Mouse (Mus musculus) erythroblast, embryonic 14.5 days (primary cell): ENCODE data around the gene Abhd4. TPM values are rescaled to one million over a fixed set of nuclear protein-coding genes. Genes with fewer than 3 reads are reported as not detected.

Source experiments
- H3K27me3 ChIP-seq: 2 replicates; pipeline ENCODE4 v1.6.1; 2012; ENCODE audit warnings: inconsistent platforms; ENCODE audit not compliant: control insufficient read depth
- H3K36me3 ChIP-seq: 2 replicates; pipeline ENCODE4 v1.6.1; 2012; ENCODE audit warnings: mild to moderate bottlenecking, inconsistent platforms; ENCODE audit not compliant: control insufficient read depth
- H3K4me1 ChIP-seq: 2 replicates; pipeline ENCODE4 v1.6.1; 2012; ENCODE audit warnings: inconsistent platforms; ENCODE audit not compliant: control insufficient read depth
- H3K4me3 ChIP-seq: replicated peaks from 2 replicates; pipeline ENCODE3; 2012; ENCODE audit warnings: moderate library complexity, mild to moderate bottlenecking, inconsistent platforms
- H3K9me3 ChIP-seq: 2 replicates; pipeline ENCODE4 v1.6.1; 2012; ENCODE audit warnings: low read length, inconsistent platforms, mixed read lengths; ENCODE audit not compliant: control insufficient read depth
- GATA1 ChIP-seq: IDR thresholded peaks from 2 replicates; pipeline ENCODE4 v1.6.1; 2012; ENCODE audit warnings: low read length, inconsistent platforms, mixed read lengths
- TAL1 ChIP-seq: IDR thresholded peaks from 3 replicates; pipeline ENCODE4 v1.6.1; 2012; ENCODE audit warnings: low read length, inconsistent platforms, mixed read lengths
- polyA plus RNA-seq: library from polyadenylated mRNA; stranded (reverse); fragments of >175 nt; gene quantifications from 2 replicates; pipeline ENCODE4 v1.2.3, GENCODE M21; 2012

Gene Abhd4
- polyA plus RNA-seq, 1 experiment = 1.3 TPM

DNA sequence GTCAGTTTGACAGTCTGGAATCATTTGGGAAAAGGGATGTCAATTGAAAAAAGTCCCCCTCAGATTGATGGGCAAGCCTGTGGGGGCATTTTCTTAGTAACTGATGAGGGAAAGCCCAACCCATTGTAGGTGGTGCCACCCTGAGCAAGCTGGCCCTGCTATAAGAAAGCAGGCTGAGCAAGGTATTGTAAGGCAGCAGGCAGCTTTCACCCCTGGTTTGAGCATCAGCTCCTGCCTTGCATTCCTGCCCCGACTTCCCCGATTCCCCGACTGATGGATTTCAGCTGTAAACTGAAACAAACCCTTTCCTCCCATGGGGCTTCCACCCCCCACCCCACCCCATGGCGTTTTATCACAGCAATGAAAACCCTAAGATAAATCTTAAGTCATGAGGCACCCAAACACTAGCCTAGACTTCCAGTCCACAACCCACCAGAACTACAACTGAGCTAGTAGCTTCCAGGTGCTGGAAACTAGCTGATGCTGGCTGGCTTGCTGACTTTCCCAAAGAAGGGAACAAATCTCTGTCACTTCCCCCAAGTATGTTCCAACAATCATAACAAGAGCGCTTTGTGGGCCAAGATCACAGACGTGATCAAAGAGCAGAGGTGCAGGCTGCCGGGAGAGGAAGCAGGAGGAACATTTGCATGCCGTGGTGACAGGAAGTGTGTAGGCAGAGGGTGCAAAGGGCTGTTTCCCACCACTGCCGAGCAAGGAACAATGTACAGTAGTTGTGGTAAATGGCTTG is 21.0 kb upstream of the Abhd4 start:
- Histone ChIP-seq H3K9me3 (no peaks in the 10 kb centered on the region), H3K27me3 (no peaks in the 10 kb centered on the region; the same call in 1 of the 2 replicates), H3K4me3 (no peak overlapping the region), H3K4me1 (peaks cover 4% of the 10 kb centered on the region), H3K36me3 (peaks cover 31% of the 10 kb centered on the region)
- TF ChIP-seq GATA1 = no peak
- no peak for TF ChIP-seq TAL1

- no peak for TF ChIP-seq TAL1
- no peak for TF ChIP-seq GATA1
- Histone ChIP-seq H3K4me1 (0 out of 2 replicates have a peak, but pooled peaks cover 2% of the 10 kb centered on the region), H3K36me3 (peaks cover 34% of the 10 kb centered on the region), H3K27me3 (no peaks in the 10 kb centered on the region; the same call in 1 of the 2 replicates), H3K9me3 (no peaks in the 10 kb centered on the region), H3K4me3 (no peak overlapping the region)
These were observed 20.3 kb upstream of the Abhd4 start for GRCm38 (mm10) chr14:54233559-54234143.

DNA sequence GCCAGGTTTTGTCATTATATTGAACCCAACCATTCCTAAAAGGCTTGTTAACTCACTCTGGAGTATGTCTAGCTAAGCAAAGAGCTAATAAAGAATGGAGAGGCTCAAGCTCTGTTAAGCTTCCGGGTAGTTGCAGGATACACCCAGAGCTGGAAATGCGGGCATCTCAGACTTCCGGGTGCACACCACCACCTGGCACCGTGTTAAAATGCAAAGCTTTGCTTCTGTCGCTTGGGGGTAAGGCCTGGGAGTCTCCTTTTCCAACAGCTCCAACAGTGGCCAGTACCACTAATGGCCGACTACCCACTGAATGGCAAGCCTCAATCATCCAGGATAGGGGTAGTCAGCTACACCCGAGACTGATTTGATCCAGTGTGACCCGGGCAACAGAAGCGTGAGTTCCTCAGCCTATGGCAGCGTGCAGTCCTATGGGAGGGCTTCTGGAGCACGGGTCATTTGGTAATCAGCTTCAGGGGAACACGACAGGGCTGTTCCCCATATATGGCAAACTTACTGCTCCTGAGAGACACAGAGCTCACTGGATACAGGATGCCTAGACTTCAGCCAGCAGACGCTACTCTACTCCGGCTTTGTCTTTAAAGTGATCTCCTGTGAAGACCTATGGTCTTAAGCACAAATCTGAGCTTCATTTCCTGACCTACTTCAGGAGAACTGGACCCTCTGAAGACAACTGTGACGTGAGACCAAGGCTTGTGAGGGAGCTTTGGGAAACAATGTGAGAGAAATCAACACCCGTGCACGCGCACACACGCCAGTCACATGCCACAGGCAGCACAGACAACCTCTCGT is 19.6 kb upstream of the Abhd4 start:
- H3K27me3 ChIP-seq = no peaks in the 10 kb centered on the region; the same call in 1 of the 2 replicates
- H3K4me1 ChIP-seq = 0 out of 2 replicates have a peak, but pooled peaks cover 2% of the 10 kb centered on the region
- H3K36me3 ChIP-seq = peaks cover 42% of the 10 kb centered on the region
- H3K4me3 ChIP-seq = no peak overlapping the region
- no peaks in the 10 kb centered on the region for H3K9me3 ChIP-seq
- TF ChIP-seq TAL1 (no peak), GATA1 (no peak)

GRCm38 (mm10) chr14:54235825-54236540 is 18.0 kb upstream of the Abhd4 start:
- TF ChIP-seq GATA1 (no peak), TAL1 (no peak)
- H3K36me3 ChIP-seq = peaks cover 55% of the 10 kb centered on the region
- no peaks in the 10 kb centered on the region for H3K9me3 ChIP-seq
- no peaks in the 10 kb centered on the region; the same call in 1 of the 2 replicates for H3K27me3 ChIP-seq
- H3K4me3 ChIP-seq = no peak overlapping the region
- 0 out of 2 replicates have a peak, but pooled peaks cover 2% of the 10 kb centered on the region for H3K4me1 ChIP-seq

DNA sequence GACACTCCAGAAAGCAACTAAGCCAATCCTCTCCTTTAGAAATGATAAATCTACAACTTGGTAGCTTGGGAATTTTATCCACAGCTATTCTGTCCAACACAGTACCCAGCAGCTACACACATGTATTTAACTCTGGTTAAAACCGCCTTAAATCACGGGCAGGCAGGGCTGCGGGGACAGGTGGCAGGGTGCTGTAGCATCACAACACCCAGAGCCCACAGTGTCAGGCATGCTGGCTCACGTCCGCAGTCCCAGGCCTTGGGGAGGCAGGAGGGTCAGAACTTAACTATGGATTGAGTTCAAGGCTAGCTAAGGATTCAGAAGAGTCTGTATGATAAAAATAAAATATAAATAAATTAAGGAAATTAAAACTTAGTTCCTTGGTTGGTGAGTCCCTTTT is 17.1 kb upstream of the Abhd4 start:
- TF ChIP-seq GATA1 = no peak
- no peak for TF ChIP-seq TAL1
- H3K36me3 ChIP-seq = peaks cover 64% of the 10 kb centered on the region

DNA sequence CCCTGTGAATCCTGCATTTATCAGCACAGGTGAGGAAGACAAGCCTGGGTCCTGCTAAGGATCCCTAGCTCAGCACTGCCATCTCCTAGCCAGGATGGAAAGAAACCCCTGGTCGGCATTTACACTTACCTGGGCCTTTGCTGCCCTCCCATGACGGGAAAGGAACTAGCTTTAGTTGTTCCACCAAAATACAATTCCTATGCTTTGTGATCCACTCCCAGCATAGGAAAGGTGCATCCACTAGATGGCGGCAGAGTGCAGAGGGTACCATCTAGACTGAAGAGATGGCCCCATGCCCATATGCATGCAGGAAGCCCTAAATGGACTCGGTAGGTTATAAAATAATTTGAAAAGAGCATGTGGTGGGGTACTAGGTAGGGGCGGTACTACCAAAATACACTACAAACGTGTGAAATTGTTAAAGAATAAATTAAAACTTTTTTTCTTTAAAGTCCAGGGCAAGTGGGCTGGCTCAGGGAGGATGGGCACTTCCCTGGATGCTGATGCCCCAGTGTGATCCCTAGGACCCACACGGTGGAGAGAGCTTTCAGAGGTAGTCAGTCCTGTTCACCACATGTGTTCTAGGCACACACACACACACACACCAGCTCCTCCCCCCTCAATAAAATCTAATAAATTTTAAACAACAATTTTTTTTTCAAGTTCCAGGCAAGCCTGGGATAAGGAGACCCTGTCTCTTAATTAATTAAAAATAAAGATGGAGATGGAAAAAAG is 14.8 kb upstream of the Abhd4 start:
- TF ChIP-seq GATA1 (no peak), TAL1 (no peak)
- H3K4me1 ChIP-seq = peaks cover 2% of the 10 kb centered on the region; the same call in 1 of the 2 replicates
- H3K36me3 ChIP-seq = peaks cover 84% of the 10 kb centered on the region
- H3K4me3 ChIP-seq = no peak overlapping the region
- peaks cover 6% of the 10 kb centered on the region for H3K9me3 ChIP-seq
- H3K27me3 ChIP-seq = no peaks in the 10 kb centered on the region

More for the DNA sequence above, 17.1 kb upstream of the Abhd4 start:
- Histone ChIP-seq H3K27me3 (no peaks in the 10 kb centered on the region; the same call in 1 of the 2 replicates), H3K4me1 (0 out of 2 replicates have a peak, but pooled peaks cover 2% of the 10 kb centered on the region), H3K9me3 (peaks cover 3% of the 10 kb centered on the region), H3K4me3 (no peak overlapping the region)

GRCm38 (mm10) chr14:54240542-54240941 is 13.4 kb upstream of the Abhd4 start:
- peaks cover 2% of the 10 kb centered on the region; the same call in 1 of the 2 replicates for H3K4me1 ChIP-seq
- no peak overlapping the region for H3K4me3 ChIP-seq
- TF ChIP-seq GATA1 (no peak), TAL1 (no peak)
- no peaks in the 10 kb centered on the region for H3K27me3 ChIP-seq
- H3K9me3 ChIP-seq = peaks cover 6% of the 10 kb centered on the region
- H3K36me3 ChIP-seq = peaks cover 83% of the 10 kb centered on the region

DNA sequence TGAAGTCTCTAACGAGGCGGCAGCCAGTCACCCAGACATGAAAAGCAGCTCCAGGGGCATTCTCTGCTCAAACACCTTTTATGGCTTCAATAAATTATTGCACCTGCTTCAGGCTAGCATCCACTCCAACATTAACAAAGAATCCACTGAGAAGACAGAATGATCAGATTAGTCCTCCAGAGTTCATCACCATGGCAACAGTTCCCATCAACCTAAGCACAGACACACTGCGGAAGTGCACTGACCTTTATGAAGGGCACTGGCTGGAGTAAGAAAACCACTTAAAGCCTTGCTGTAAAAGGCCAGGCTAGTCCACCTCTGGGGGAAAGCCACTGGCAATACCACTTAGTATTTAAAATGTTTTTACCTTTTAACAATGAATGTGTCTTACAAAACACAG is 9.8 kb upstream of the Abhd4 start:
- Histone ChIP-seq H3K36me3 (peaks cover 94% of the 10 kb centered on the region), H3K4me3 (no peak overlapping the region), H3K9me3 (peaks cover 6% of the 10 kb centered on the region), H3K4me1 (peaks cover 17% of the 10 kb centered on the region), H3K27me3 (no peaks in the 10 kb centered on the region)
- TF ChIP-seq GATA1 (no peak), TAL1 (no peak)
